Mouse (Mus musculus): ENCODE measurements around the gene Noa1. TPM values are rescaled to one million over a fixed set of nuclear protein-coding genes. Genes with fewer than 3 reads are reported as not detected.
A peak's percentile ranks its signal among the peaks of the same experiment; 100 is the strongest.

Noa1 gene
- polyA plus RNA-seq, 1 experiment: 10.9 TPM

DNA sequence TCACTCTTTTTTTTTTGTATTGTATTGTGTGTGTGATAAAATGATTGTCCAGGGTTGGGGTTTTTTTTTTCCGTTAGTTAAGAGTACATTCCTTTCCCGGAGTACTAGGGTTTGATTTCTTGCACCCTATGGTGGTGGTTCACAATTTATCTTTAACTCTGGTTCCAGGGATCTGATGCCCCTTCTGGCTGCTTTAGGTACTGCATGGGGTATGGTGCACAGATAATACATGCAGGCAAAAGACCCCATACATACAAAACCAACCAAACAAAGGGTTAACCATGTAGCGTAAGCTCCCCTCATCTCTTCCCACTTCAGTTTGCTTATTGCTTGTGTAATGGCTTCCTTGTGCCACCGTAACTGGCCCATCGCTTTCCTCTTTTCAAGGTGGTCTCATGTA, 33.9 kb downstream of the Noa1 start:
- Histone ChIP-seq H3K4me3 (ENCODE audit: low read depth, low read length) (no peak overlapping the region), H3K27me3 (ENCODE audit: control insufficient read depth, insufficient read depth, low read length) (no peaks in the 10 kb centered on the region), H3K27ac (ENCODE audit: insufficient read depth, low read depth, low read length) (no peak overlapping the region), H3K36me3 (ENCODE audit: control insufficient read depth, insufficient read depth, low read length) (peaks cover 29% of the 10 kb centered on the region), H3K4me1 (ENCODE audit: control insufficient read depth, insufficient read depth, insufficient read length, low read length) (peaks cover 3% of the 10 kb centered on the region; the same call in 1 of the 2 replicates)
- WGBS: 88% methylated on average over 5 of the region's 5 CpGs
- TF ChIP-seq POLR2A (IDR thresholded peaks at IDR 0.05; ENCODE audit: low read depth, low read length): no peak
- TF ChIP-seq CTCF (IDR thresholded peaks at IDR 0.05; ENCODE audit: extremely low read depth, insufficient read length, insufficient replicate concordance, low read depth, low read length): no peak

- TF ChIP-seq POLR2A (IDR thresholded peaks at IDR 0.05; ENCODE audit: low read depth, low read length) (no peak), CTCF (IDR thresholded peaks at IDR 0.05; ENCODE audit: extremely low read depth, insufficient read length, insufficient replicate concordance, low read depth, low read length) (no peak)
- 65% methylated on average over 7 of the region's 7 CpGs for WGBS
Observed at GRCm38 (mm10) chr5:77273151-77273550, 36.7 kb downstream of the Noa1 start.

GRCm38 (mm10) chr5:77269399-77269798, 40.5 kb downstream of the Noa1 start:
- no peak overlapping the region for H3K4me3 ChIP-seq (ENCODE audit: low read depth, low read length)
- TF ChIP-seq POLR2A (IDR thresholded peaks at IDR 0.05; ENCODE audit: low read depth, low read length) (no peak), CTCF (IDR thresholded peaks at IDR 0.05; ENCODE audit: extremely low read depth, insufficient read length, insufficient replicate concordance, low read depth, low read length) (peak; percentile 51; the same call in 1 of the 2 replicates)
- peaks cover 3% of the 10 kb centered on the region; the same call in 1 of the 2 replicates for H3K4me1 ChIP-seq (ENCODE audit: control insufficient read depth, insufficient read depth, insufficient read length, low read length)
- H3K36me3 ChIP-seq (ENCODE audit: control insufficient read depth, insufficient read depth, low read length): peaks cover 11% of the 10 kb centered on the region; the same call in 1 of the 2 replicates
- WGBS: 81% methylated on average over 8 of the region's 8 CpGs
- no peaks in the 10 kb centered on the region for H3K27me3 ChIP-seq (ENCODE audit: control insufficient read depth, insufficient read depth, low read length)
- no peak overlapping the region for H3K27ac ChIP-seq (ENCODE audit: insufficient read depth, low read depth, low read length)

More at GRCm38 (mm10) chr5:77273151-77273550, 36.7 kb downstream of the Noa1 start:
- Histone ChIP-seq H3K27me3 (ENCODE audit: control insufficient read depth, insufficient read depth, low read length) (no peaks in the 10 kb centered on the region), H3K27ac (ENCODE audit: insufficient read depth, low read depth, low read length) (no peak overlapping the region), H3K36me3 (ENCODE audit: control insufficient read depth, insufficient read depth, low read length) (peaks cover 24% of the 10 kb centered on the region), H3K4me3 (ENCODE audit: low read depth, low read length) (no peak overlapping the region), H3K4me1 (ENCODE audit: control insufficient read depth, insufficient read depth, insufficient read length, low read length) (peaks cover 3% of the 10 kb centered on the region; the same call in 1 of the 2 replicates)

GRCm38 (mm10) chr5:77267957-77268624, 41.8 kb downstream of the Noa1 start:
- Histone ChIP-seq H3K36me3 (ENCODE audit: control insufficient read depth, insufficient read depth, low read length) (peaks cover 9% of the 10 kb centered on the region; the same call in 1 of the 2 replicates), H3K4me1 (ENCODE audit: control insufficient read depth, insufficient read depth, insufficient read length, low read length) (no peaks in the 10 kb centered on the region), H3K27me3 (ENCODE audit: control insufficient read depth, insufficient read depth, low read length) (no peaks in the 10 kb centered on the region), H3K4me3 (ENCODE audit: low read depth, low read length) (no peak overlapping the region), H3K27ac (ENCODE audit: insufficient read depth, low read depth, low read length) (no peak overlapping the region)
- WGBS: 97% methylated on average over 30 of the region's 30 CpGs
- TF ChIP-seq POLR2A (IDR thresholded peaks at IDR 0.05; ENCODE audit: low read depth, low read length) (no peak), CTCF (IDR thresholded peaks at IDR 0.05; ENCODE audit: extremely low read depth, insufficient read length, insufficient replicate concordance, low read depth, low read length) (no peak)

GRCm38 (mm10) chr5:77267441-77267840, 42.4 kb downstream of the Noa1 start:
- H3K4me3 ChIP-seq (ENCODE audit: low read depth, low read length): no peak overlapping the region
- no peaks in the 10 kb centered on the region for H3K4me1 ChIP-seq (ENCODE audit: control insufficient read depth, insufficient read depth, insufficient read length, low read length)
- H3K27me3 ChIP-seq (ENCODE audit: control insufficient read depth, insufficient read depth, low read length): no peaks in the 10 kb centered on the region
- H3K36me3 ChIP-seq (ENCODE audit: control insufficient read depth, insufficient read depth, low read length): peaks cover 8% of the 10 kb centered on the region; the same call in 1 of the 2 replicates
- WGBS: 78% methylated on average over 4 of the region's 4 CpGs
- no peak for TF ChIP-seq POLR2A (IDR thresholded peaks at IDR 0.05; ENCODE audit: low read depth, low read length)
- TF ChIP-seq CTCF (IDR thresholded peaks at IDR 0.05; ENCODE audit: extremely low read depth, insufficient read length, insufficient replicate concordance, low read depth, low read length): no peak
- H3K27ac ChIP-seq (ENCODE audit: insufficient read depth, low read depth, low read length): no peak overlapping the region

DNA sequence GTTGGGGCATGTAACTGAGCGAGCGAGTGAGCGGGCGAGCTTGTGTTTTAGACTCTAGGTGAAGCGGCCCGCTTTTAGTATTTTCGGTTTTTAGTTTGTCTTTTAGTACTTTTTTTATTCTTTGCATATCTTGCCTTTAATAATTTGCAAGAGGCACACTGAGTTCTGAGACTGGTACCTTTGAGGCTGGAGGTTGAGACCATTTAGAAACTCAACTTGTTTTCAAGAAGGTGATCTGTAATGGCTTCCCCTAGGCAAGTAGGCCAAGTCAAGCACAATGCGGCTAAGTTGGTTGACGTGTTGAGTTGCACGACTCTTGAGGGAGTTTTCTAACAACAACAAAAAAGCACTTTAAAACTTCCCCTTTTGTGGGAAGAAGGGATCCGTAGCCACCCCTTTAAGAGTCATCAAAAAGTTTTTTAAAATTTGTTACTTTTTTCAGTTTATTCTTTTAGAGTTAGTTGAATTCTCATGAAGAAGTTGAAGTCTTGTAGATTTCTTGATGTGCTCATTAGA, 42.9 kb downstream of the Noa1 start:
- WGBS: 3% methylated on average over 11 of the region's 11 CpGs
- H3K4me3 ChIP-seq (ENCODE audit: low read depth, low read length): peak overlapping the region; percentile 93
- TF ChIP-seq POLR2A (IDR thresholded peaks at IDR 0.05; ENCODE audit: low read depth, low read length) (no peak), CTCF (IDR thresholded peaks at IDR 0.05; ENCODE audit: extremely low read depth, insufficient read length, insufficient replicate concordance, low read depth, low read length) (no peak)
- peaks cover 8% of the 10 kb centered on the region; the same call in 1 of the 2 replicates for H3K36me3 ChIP-seq (ENCODE audit: control insufficient read depth, insufficient read depth, low read length)
- no peaks in the 10 kb centered on the region for H3K4me1 ChIP-seq (ENCODE audit: control insufficient read depth, insufficient read depth, insufficient read length, low read length)
- H3K27me3 ChIP-seq (ENCODE audit: control insufficient read depth, insufficient read depth, low read length): no peaks in the 10 kb centered on the region
- peak overlapping the region; percentile 13 for H3K27ac ChIP-seq (ENCODE audit: insufficient read depth, low read depth, low read length)

Measured in small intestine, adult 2 months (tissue).